Comparison of ENCODE assay signal across 8 mouse cellular contexts in the genomic region with DNA sequence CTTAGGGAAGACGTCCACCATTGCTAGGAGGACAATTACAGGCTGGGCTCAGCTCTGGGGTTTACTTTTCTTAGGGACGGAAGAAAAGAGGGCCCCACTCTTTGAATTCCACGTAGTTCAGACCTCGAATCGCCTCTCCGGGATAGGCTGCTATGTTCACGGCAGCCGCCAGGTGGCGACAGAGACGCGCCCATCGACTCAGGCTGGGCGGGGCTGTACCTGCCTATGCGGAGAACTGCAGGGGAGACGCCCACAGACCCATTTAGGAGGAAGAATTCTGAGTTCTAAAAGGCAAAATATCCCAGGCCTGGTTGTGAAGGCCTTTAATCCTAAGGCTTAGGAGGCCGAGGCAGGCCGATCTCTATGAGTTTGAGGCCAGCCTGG. TPM values are rescaled to one million over a fixed set of nuclear protein-coding genes. Genes with fewer than 3 reads are reported as not detected.
DNase-seq lines count a peak whose midpoint lies in the region; TF ChIP-seq lines count a peak whose summit lies in the region.

No protein-coding gene starts in this region.

- H3K27ac ChIP-seq in cortical plate, adult 2 months (ENCODE audit: insufficient read depth, low read length): no peak overlapping the region

- no peak for TF ChIP-seq POLR2A in cortical plate, adult 2 months (IDR thresholded peaks at IDR 0.05; ENCODE audit: extremely low read depth, insufficient read depth, low read length)

- H3K4me1 ChIP-seq in cortical plate, adult 2 months (ENCODE audit: control insufficient read depth, insufficient read depth, low read length): peaks cover 2% of the 10 kb centered on the region; the same call in 1 of the 2 replicates
- peaks cover 60% of the 10 kb centered on the region for H3K4me1 ChIP-seq in megakaryocyte, embryonic 14.5 days

- peak; percentile 79 for DNase-seq in adipocyte (ENCODE audit: low spot score)
- peak; percentile 86 for DNase-seq in gastrocnemius, postnatal 10 days
- DNase-seq in induced T-regulatory cell, adult 2 months (ENCODE audit: low read depth): peak; percentile 86
- peak; percentile 66 to 88 for DNase-seq in left cerebral cortex, adult 8-10 months (ENCODE audit: low spot score in 2 of 2)
- DNase-seq in right cerebral cortex, adult 2 months (ENCODE audit: low spot score in 2 of 2): peak; percentile 90 to 92
- peak; percentile 71 to 85 for DNase-seq in urinary bladder, postnatal 4 days (ENCODE audit: low spot score in 2 of 2)

- peak; percentile 83 for TF ChIP-seq CTCF in cortical plate, adult 2 months (IDR thresholded peaks at IDR 0.05; ENCODE audit: extremely low read depth, insufficient read depth, low read length)

- H3K9me3 ChIP-seq in megakaryocyte, embryonic 14.5 days: peaks cover 6% of the 10 kb centered on the region

- H3K4me3 ChIP-seq in cortical plate, adult 2 months (ENCODE audit: insufficient read depth, low read length): no peak overlapping the region
- peak overlapping the region; percentile 87 for H3K4me3 ChIP-seq in megakaryocyte, embryonic 14.5 days (replicated peaks)

- no peaks in the 10 kb centered on the region for H3K27me3 ChIP-seq in megakaryocyte, embryonic 14.5 days (replicated peaks)

- H3K36me3 ChIP-seq in megakaryocyte, embryonic 14.5 days (replicated peaks; ENCODE audit: low read length): no peaks in the 10 kb centered on the region

RNA-seq across cellular contexts. Expression of a gene that starts 23.8 kb away (rescaled TPM):
- polyA plus RNA-seq in cortical plate, adult 2 months (2012; rRNA removed): 260 and 267 TPM in 2 replicates
- 100 to 1,000 TPM in 1 of 2 experiments, 10 to 100 TPM in 1; 94.0 to 121 TPM for total RNA-seq in gastrocnemius, postnatal 10 days (2021)
- 100 to 1,000 TPM; 218 to 276 (median 259) TPM for total RNA-seq in left cerebral cortex, adult 8-10 months (2022)
- 1.3 and 3.6 TPM in 2 replicates for polyA plus RNA-seq in megakaryocyte, embryonic 14.5 days (2012; ENCODE audit: insufficient read depth, low replicate concordance)

RNA-seq across cellular contexts. Expression of a gene that starts 29.8 kb away (rescaled TPM):
- polyA plus RNA-seq in cortical plate, adult 2 months (2012; rRNA removed): 2,590 and 2,602 TPM in 2 replicates
- total RNA-seq in gastrocnemius, postnatal 10 days (2021): 1,000 to 10,000 TPM; 1,451 to 1,869 TPM
- total RNA-seq in left cerebral cortex, adult 8-10 months (2022): 1,000 to 10,000 TPM; 2,552 to 2,721 (median 2,651) TPM
- polyA plus RNA-seq in megakaryocyte, embryonic 14.5 days (2012; ENCODE audit: insufficient read depth, low replicate concordance): 9,487 and 13,262 TPM in 2 replicates

RNA-seq across cellular contexts. Expression of a gene that starts 41.1 kb away (rescaled TPM):
- 22.4 and 22.7 TPM in 2 replicates for polyA plus RNA-seq in cortical plate, adult 2 months (2012; rRNA removed)
- 1 to 10 TPM; 7.1 to 8.4 TPM for total RNA-seq in gastrocnemius, postnatal 10 days (2021)
- 10 to 100 TPM; 28.8 to 30.9 (median 29.6) TPM for total RNA-seq in left cerebral cortex, adult 8-10 months (2022)
- 4.7 and 4.9 TPM in 2 replicates for polyA plus RNA-seq in megakaryocyte, embryonic 14.5 days (2012; ENCODE audit: insufficient read depth, low replicate concordance)
